Mouse (Mus musculus) mouse embryonic stem cell (cell line): Measurements from ENCODE around the gene Hand1.
"Not testable (repeated sequence)": the region's sequence is repeated elsewhere in the genome, so short reads cannot be mapped to it uniquely, and the experiment has no call there.

Source experiments
- in situ Hi-C, 2 experiments: fragments of 300-500 bp; cut with MboI; formaldehyde crosslinking; loops; 1 replicate in 1 of 2; 3 replicates in 1 of 2; pipeline ENCODE4 v1.14.3; 2019 to 2020; ENCODE audit warnings: low sequenced_read_pairs in 2 of 2, low pct_unique_long_range_greater_than_20kb in 1 of 2, mixed read lengths in 1 of 2; ENCODE audit not compliant: unreplicated experiment in 1 of 2

Gene Hand1

DNA sequence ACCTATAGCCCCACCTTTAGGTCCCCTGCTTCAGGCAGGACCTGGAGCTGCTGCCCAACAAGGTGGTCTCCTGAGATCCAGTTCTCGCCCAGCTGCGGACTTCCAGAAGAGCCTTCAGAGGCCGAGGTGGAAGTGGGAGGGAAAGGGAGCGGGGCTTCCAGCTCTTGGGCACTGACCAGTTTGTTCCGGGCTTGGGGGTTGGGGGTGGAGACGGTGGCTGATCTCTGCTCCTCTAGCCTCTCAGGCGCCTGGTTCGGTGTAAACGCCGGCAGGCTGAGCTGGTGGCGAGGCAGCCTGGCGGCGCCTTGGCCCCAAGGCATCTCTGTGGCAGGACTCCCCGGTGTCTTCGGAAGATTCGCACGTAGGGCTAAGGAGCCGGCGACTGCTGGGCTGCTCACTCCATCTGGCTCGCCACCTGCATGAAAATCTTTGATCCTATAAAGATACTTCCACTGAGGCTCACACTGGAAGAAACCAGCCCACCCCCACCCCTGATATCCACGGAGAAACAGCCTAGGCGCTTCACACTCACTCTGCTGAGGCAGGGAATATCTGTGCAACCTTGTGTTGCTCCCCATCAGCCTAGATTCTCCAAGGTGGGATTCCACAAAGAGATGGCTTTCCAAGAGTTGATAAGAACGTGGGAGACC, at the start of gene Hand1:
Gene Hand1 (minus strand): TSS at position 267 of the 650 bp plus-strand sequence.
- in situ Hi-C loops = loop anchor here in 1 of 2 experiments (5.0 kb wide), 1 partner anchor 100 kb away; no protein-coding TSS in a partner anchor

DNA sequence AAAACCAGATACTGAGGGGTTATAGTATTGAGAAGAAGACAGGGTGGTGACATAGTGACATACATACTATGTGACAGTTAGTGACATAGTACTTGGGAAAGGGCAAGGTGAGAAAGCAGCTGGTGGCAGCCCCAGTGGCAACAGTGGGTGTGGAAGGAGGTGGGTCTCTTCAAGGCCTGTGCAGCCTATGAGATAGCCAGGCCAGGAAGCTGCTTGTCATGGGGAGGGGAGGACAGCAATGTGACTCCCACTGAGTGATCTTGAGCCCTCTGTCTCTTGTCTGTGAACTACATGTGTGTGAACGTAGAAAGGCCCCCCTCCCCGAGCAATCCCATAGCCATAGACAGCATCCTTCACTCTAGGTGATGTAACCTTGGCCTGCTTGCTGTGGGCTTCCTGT, 43.5 kb upstream of the Hand1 start:
- in situ Hi-C loops = no loop called here

DNA sequence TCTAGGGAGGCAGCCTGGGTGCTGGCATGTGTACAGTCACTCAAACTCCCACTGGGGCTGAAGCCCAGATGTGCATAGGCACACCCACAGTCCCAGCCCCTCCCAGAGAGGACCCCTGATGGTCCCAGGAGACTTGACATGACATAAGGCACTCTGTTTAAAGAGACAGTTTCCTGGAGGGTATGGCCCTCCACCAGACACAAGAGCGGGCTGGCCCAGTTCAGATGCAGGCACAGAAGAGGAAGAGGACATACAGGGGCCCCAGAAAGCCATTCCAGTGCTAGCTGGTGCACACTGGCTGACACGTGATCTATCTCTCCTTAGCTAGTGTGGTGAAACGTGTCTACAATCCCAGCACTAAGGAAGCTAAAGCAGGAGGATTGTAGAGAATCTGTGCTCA, 40.4 kb upstream of the Hand1 start:
- in situ Hi-C loops = loop anchor here in 1 of 2 experiments (5.0 kb wide), 1 partner anchor 44 kb away; no protein-coding TSS in a partner anchor

DNA sequence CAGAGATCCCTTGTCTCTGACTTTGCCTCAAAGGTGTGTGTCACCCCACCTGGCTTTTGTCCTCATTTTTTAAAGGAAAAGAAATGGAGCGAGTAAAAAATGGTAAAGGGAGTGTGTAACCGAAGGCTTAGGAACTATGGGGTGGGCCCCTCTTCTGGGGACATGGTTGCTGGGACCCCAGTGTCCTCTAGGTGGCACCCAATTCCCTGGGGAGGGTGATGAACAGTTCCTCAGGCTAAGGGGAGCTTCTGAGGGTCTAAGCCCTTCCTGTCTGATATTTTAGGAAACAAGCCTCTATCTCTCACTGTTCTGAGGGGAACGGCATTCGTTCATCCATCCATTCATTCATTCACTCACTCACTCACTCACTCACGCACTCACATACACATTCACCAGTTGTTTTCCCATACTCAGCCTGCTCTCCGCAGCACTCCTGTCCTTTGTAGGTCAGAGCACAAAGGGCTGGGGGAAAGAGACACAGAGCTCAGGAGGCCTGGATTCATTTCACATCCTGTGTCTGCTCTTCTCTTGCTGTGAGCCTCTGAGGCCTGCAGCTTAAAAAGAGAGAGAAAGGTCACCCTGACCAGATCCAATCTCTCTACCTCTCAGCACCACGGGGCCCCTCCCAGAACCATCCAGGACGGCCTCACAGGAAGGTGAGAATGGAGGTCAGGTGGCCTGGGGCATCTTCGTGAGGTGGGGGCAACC, 36.3 kb upstream of the Hand1 start:
- in situ Hi-C loops = no loop called here

DNA sequence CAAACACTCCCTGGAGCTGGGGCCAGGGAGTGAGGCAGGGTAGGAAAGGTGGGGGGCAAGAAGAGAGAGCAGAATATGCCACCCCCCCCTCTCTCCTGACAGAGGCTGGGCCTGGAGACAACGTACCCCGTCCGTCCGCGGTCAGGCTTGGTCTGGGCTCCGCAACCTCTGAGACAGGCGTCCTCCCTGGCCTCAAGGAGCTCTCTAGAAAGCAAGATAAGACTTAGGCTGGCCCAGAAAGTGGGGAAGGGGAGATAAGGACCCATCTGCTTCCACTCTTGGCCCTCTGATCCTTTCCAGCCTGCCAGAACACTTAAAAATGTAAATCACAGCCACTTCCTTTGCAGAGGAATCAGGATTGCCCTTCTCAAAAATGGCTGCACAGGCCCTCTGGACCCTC, 33.8 kb upstream of the Hand1 start:
- in situ Hi-C loops = no loop called here

DNA sequence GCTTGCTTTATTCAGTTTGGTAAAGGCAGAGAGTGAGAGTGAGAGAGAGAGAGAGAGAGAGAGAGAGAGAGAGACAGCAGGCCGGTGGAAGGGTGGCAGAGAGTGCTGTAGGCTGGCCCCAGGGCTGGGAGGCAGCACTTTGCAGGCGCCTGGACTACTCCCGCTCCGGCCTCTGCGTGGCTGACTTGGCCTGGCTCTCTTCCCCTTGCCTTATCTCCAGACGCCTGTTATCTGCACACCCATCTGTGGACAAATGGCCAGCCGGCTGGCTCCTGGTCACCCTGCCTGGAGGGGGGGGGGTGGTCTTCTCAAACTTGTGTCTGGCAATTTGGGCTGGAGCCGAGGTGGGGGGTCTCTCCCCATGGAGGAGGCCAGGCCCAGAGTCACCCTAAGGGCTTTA, 32.0 kb upstream of the Hand1 start:
- in situ Hi-C loops = no loop called here

DNA sequence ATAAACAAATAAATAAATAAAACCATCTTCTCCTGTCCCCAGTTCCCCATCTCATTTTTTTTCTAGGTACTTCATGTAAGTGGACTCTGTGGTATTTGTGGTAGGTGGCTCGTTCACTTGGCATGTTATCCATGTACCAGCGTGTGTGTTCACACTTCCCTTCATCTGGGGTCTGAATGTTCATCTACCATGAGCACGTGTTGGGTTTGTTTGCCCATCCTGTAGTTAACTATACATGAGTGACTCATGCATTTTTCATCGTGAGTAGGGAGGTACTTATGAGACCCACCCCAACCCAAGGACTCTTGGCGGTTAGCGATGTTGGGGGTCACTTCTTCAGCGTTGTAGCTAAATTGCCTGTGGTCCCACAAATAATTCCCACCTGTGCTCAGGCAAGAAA, 29.5 kb upstream of the Hand1 start:
- in situ Hi-C loops = no loop called here

DNA sequence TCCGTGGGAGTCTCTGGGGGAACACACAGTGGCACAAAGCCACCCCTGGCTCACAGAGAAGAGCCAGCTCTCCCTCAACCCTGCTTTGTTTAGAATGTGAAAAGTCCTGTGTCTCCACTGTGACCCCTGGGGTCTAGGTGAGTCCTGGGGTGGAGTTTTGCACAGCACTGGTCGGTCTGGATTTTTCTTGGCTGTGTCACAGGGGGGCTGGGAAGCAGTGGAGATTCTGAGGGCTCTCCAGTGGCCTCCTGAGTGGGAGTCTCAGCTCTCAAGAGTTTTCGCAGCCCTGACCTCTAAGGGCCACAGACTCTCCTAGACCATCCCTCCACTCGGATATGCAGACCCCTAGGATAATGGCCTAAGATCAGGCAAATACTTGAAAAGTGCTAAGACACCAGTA, 25.1 kb upstream of the Hand1 start:
- in situ Hi-C loops = no loop called here

DNA sequence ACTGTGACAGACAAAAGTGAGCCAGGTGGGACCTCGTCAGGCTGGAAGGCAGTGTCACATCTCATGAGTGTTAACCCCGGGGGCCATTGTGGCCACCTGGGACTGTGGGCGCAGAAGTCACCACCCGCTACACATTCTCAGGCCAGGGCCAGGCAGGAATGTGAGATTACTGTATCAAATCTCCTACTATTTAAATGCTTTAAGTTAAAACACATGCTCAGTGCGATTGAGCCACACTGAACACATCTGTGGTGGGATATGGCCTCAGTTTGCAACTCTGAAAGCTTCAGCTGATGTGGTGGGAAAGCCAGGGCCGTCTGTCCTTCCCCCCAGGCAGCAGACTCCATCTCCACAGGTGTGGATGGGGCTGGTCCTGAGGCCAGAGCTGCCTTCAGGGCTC, 21.0 kb upstream of the Hand1 start:
- in situ Hi-C loops = no loop called here

DNA sequence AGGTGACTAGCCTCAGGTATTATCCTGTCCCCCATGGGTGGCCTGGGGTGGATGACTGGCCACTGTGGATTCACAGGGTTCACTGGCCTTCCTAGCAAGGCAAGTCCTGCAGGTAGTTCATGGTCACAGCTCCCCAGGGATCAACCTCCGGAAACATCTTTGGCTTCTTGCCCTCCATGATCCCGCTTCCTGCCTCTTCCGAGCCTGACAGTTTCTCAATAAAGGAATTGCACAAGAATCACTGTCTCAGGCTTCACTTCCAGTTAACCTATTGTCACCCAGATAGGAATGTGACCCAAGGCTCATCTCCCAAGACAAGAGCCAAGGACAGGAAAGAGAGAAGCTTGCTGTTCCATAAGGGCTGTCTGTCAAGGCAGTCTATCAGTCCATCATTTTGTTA, 18.3 kb upstream of the Hand1 start:
- in situ Hi-C loops = no loop called here

DNA sequence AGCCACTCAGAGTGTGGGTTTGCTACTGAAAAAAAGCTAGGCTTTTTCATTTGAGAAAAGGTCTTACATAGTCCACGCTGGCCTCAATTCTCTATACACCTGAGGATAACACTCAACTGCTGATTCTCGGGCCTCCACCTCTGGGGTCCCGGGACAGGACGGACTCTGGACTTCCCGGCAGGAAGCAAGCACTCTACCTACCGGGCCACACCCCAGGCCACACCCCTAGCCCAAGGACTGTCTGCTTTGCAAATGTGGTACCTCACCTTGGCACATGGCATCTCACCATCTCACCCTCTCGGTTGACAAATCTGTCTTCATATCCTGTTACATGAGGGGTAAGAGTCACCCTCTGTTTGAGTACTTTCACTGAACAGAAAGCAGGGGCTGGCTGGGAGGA, 17.7 kb upstream of the Hand1 start:
- in situ Hi-C loops = no loop called here

DNA sequence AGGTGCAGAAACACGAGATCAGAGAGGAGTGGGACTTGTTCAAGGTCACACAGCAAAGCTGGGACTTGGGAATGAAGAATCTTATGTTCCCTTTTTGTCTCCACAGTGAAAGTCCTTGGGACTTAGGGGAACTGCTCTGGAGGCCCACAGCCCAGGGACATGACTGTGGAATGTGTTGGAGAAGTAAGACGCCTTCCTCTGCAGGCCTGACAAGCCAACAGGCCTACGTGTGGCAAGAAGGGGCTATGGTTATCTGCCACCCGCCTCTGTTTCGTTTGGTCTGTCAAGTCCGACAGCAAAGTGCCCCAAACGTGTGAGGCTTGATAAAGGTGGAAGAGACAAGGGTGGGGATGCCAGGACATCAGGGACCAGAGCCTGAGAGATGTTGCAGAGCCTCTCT, 14.8 kb upstream of the Hand1 start:
- in situ Hi-C loops = no loop called here

DNA sequence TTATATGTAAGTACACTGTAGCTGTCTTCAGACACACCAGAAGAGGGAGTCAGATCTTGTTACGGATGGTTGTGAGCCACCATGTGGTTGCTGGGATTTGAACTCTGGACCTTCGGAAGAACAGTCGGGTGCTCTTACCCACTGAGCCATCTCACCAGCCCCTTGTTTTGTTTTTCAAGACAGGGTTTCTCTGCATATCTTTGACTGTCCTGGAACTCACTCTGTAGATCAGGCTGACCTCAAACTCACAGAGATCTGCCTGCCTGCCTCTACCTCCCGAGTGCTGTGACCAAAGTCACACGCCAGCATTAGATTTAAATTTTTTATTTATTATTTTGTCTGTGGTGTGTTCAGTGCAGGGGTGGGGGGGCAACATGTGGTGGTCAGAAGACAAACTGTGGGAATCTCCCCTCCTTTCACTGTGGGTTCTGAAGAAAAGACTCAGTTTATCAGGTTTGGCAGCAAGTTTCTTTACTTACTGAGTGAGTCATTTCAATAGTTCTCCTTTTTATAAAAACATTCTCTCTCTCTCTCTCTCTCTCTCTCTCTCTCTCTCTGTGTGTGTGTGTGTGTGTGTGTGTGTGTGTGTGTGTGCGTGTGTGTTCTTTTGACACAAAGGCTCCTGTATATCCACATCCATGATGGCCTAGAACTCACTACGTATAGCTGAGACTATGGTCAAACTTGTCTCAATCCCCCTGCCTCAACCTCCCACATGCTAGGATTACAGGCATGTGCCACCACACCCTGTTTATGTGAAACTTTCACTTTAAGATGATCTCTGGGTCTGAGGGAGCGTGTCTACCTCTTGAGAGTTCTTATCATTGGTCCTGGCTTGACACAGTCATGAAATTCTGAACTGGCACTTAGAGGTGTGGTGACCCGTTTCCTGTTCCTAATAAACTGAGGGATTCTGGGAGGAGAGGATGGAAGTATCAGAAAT, 14.1 kb upstream of the Hand1 start:
- in situ Hi-C loops = not testable (repeated sequence)

DNA sequence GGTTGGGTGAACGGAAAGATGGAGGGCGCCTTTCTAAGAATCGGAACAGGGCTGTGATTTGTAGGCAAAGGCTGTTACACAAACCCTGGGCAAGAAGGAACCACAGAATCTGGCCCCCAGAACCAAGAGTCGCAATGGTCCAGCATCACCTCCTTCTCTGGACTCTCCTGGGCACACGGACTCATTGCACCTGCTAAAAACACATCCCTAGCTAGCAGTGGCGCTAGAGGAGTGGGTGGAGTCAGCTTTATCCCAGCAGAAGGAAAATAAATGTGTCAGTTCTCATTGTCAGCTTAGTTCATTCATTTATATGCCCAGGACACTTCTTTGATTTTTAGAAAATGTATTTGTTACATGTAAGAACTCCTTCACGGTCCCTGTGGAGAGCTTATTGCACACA, 8.8 kb upstream of the Hand1 start:
- in situ Hi-C loops = no loop called here

DNA sequence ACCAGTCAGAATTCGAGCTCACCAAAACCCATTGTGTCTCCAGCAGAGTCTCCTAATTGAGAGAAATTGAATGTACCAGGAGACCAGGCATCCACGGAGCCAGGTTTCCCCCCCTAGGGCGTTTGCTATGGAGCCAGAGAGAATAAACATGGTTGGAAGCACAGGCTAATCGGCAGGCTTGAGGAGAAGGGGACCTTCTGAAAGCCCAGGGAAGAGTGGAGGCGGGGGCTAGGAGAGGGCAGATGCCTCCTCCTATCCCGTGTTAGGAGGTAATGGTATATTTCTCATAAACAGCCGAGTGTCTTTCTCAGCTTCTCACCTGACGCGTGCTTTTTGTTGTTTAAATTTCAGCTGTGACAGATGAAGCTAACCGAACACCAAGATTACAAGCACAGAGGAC, 8.4 kb upstream of the Hand1 start:
- in situ Hi-C loops = no loop called here

DNA sequence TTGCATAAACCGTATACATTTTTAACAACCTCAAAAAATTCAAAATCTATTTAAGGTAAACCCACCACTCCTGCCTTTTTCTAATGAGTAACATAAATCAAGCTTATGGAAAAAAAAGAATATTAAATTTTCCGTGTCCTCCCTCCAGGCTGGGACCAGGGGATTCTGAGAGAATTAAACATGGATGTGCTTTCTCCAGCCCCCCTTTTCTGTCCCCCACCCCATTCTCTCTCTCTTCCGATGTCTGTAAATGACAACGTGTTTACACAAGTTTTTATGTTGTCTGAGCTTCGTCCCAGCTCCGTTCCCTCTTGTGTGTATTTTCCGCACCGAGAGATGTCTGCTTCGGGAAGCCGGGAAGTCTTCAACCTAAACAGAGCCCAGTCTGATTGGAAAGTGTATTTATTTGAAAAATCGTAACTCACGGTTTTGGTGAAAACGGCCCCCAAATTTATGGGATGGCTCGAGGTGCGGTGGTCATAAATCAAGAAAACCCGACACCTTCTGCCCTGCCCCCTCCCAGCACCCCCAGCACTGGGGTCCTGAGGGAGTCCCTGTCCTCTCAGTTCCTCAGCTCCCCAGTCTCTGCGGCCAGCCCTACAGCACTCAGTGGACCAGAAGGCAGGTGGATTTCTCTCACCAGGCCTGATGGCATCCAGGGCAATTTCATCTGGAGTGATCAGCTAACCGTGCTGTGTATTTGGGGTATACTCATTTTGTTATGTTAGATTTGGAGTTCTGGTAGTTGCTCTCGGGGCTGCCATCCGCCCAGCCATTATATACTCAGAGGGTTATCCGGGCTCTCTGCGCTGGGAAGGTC, 5.5 kb upstream of the Hand1 start:
- in situ Hi-C loops = no loop called here

DNA sequence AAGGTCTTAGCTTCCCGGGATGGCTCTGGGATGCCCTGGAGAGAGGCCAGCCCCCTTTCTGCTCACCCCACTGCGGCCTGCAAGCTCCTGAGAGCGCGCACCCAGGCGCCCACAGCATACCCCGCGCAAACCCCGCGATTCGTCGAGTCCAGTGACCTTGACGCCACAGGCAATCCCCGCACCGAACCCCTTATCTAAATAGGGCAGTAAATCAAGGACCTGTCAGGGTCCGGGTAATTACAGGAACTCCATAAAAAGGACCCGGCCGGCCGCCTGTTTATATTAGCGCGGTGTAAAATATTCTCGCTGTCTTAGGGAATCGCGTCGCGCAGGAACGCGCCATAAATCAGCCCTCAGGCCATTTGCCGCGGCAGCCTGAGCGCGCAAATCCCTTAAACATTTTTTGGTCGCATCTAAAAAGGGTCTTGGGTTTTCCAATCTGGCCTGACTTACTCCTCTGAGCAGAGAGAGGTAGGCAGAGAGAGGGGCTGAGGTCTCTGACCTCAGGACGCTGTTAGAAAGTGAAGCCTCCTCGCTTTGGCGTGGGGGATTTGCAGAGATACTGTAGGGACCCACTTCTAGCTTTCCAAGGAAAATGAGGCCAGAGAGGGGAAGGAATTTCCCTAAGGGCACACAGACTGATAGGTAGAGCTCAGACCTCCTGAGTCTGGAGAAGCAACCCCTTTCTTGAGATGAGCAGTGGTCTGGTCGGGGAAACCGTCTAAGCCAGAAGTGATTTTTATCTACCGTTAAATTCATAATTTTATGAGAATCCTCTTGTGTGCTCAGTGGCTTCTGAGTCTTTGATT, 4.5 kb upstream of the Hand1 start:
- in situ Hi-C loops = no loop called here

DNA sequence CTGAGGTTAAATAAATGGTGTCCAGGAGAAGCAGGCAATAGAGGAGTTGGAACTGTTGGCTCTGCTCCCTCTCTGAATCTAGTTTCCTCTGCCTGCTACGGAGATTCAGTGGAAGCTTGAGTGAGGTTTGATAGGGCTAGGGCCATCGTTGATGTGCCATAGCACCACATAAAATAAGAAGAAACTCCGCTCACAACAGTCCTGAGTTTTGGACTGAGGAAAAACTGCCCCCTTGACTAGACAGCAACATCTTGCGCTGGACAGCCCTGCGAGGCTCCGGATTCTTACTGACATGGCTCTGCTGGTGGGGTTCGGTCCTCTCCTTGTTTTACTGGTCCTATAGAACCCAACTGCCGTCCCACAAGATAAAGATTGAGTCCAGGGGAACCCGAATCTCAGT, 3.8 kb upstream of the Hand1 start:
- in situ Hi-C loops = no loop called here
